Mouse (Mus musculus) layer of hippocampus, adult 18-20 months (tissue): ENCODE measurements at regions not wholly inside any gene's neighbourhood (a gene's known extent, or its start where the extent isn't known, plus 50 kb on each side); places are given as distances from the start of the nearest gene placed in this dataset.
"Not testable (repeated sequence)": the region's sequence is repeated elsewhere in the genome, so short reads cannot be mapped to it uniquely, and the experiment has no call there.

Source experiments
- DNase-seq, 2 experiments: peaks; one replicate each; pipeline ENCODE4 v3.0.0; 2022; ENCODE audit warnings: low spot score in 2 of 2

GRCm38 (mm10) chr12:5764445-5765170, 389.1 kb upstream of the Klhl29 start:
- DNase-seq: no peak

GRCm38 (mm10) chr12:5764026-5764425, 388.5 kb upstream of the Klhl29 start:
- no peak for DNase-seq

DNA sequence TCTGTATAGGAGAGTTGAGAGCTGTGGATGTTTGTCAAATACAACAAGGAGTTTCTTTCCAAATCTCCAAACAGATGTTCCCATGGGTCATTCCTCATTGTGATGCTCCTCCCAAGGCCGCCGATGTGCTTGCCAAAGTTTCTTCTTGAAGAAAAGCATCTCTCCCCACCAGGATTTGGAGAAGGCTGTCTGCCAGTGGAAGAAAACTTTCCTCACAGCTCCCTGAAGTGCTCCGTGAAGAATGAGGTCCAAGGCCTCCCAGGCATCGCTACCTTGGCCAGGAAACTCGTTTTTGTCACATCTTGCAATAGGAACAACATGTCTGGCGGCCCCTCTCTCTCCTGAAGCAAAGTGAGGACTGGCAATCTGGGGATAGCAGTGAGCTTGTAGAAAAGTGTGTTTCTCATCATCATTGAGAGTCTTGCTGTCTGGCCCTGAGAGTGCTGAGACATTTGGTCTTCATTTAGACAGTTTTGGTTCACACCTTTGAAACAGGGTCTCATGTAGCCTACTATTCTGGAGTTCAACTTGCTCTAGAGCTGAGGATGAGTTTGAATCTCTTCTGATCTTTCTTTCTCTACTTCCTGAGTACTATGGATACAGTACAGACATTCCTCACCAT, 386.9 kb upstream of the Klhl29 start:
- DNase-seq: no peak

- DNase-seq: no peak
Observed at GRCm38 (mm10) chr12:5759485-5759884, 384.0 kb upstream of the Klhl29 start.

GRCm38 (mm10) chr12:5757766-5758165, 382.3 kb upstream of the Klhl29 start:
- no peak for DNase-seq

- DNase-seq: no peak
Observed at GRCm38 (mm10) chr12:5757361-5757760, 381.9 kb upstream of the Klhl29 start.

- peak in 1 of 2 experiments; percentile 32 for DNase-seq
Observed at GRCm38 (mm10) chr12:5753831-5754230, 378.3 kb upstream of the Klhl29 start.

- no peak for DNase-seq
Observed at GRCm38 (mm10) chr12:5744086-5744709, 368.7 kb upstream of the Klhl29 start.

GRCm38 (mm10) chr12:5736066-5736465, 360.6 kb upstream of the Klhl29 start:
- no peak for DNase-seq

DNA sequence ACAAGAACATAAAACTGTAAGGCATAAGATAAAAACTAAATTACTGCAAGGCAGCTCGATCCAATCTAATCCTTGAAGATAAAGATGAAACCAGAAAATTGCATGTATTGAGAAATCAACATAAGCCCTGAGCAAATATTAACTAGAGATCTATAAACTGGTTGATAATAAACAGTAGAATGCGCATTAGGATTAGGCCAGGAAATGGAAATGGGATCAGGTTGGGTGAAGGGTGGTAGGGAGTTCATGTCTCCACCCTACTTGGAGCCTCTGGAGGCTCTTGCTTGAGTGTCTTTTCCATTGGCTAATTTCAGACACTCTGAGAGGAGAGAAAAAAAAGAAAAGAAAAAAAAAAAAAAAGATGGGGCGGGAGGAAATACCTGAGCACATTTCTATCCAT, 359.4 kb upstream of the Klhl29 start:
- no peak for DNase-seq

DNA sequence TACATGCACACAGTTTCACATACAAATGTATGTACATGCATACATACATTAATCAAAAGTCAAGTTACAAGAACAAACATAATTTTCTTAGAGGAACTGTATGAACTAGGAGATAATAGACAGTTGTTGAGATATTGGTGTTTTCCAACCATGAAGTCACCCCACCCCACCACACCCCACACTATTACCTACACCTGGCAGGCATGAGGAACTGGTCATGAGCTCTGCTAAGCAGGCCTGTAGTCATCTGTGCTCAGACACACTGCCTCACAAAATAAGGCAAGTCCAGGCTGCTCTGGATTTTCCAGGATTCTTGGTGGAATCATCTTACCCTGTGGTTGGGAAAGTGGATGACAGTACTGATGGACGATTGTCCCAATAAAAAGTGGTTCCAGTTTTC, 347.6 kb upstream of the Klhl29 start:
- DNase-seq: no peak

DNA sequence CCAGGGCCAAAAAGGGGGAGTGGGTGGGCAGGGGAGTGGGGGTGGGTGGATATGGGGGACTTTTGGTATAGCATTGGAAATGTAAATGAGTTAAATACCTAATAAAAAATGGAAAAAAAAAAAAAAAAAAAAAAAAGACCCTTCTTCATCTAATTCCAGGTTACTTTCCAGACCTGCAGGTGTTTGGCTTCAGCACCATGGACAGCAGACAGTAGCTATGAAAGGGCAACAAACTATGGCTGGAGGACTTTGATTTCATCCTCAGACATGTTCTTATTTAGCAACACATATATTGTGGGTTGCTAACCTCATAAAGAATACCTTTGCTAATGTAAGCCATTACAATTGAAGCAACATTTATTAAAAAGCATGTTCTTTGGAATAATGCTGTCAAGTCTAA, 342.0 kb upstream of the Klhl29 start:
- not testable (repeated sequence) for DNase-seq

GRCm38 (mm10) chr12:5698778-5699454, 323.4 kb upstream of the Klhl29 start:
- DNase-seq: no peak

DNA sequence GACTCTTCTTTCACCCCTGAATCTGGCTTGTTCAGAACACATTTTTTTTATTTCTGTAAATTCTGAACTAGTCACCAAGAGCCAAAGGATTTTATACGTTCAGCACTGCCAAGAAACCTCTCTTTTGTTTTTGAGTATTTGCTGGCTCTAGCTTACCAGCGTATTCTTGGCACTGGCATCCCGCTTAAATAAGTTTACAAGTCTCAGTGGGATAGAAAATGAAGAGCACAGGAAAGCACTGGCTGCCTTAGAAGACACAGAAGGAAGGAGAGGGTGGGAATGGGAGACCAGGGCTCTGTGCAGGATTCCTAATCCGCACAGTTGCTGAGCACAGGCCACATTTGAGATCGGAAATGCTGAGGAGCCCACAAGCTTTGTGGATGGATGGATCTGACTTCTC, 306.7 kb upstream of the Klhl29 start:
- peak in 1 of 2 experiments; percentile 8 for DNase-seq

- peak in 1 of 2 experiments; percentile 7 for DNase-seq
Observed at GRCm38 (mm10) chr12:5678126-5678525, 302.6 kb upstream of the Klhl29 start.

DNA sequence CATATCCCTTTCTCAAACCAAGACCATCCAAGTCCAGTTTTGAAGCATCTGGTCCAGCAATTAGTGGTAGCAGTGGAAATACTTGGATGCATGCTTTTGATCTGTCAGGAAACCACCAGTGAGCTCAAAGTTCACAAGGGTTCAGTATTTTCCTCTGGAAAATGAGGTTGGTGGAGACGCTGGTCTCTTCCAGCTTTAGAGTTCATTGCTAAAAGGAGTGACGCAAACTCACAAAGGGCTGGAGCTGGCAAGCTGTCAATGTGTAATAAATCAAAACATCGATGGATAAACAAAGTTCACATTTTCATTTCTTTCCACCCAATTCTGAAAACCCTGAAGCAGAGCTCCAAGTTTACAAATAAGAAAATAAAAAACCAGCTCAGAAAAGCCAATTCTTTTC, 293.0 kb upstream of the Klhl29 start:
- DNase-seq: no peak

DNA sequence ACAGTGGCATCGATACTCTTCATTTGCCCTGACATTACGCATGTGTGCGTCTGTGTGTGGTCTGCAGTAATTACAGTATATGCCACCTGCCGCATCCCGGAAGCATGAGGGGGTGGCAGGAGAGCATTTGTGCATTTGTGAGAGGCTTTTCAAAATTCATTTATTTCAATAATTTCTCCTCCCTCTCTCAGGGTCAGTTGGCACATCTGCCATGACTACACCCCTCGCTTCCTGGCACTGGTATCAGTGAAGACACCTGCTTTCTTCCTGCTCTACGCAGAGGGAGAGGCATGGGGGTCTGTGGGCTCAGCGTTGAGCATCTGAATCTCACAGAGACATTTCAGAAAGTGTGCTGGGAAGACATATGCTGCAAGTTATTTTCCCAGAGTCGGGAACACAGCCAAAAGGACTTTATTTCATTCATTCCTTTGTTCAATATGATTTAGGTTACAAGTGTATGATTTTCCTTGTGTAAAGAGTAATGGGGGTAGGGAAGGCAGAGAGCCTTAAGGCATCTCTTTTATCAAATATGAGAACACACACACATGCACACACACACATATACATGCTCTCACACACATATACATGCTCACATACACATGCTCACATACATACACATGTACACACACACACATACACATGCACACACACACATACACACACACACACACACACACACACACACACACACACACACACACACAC, 262.2 kb upstream of the Klhl29 start:
- DNase-seq: peak; percentile 4 to 24

DNA sequence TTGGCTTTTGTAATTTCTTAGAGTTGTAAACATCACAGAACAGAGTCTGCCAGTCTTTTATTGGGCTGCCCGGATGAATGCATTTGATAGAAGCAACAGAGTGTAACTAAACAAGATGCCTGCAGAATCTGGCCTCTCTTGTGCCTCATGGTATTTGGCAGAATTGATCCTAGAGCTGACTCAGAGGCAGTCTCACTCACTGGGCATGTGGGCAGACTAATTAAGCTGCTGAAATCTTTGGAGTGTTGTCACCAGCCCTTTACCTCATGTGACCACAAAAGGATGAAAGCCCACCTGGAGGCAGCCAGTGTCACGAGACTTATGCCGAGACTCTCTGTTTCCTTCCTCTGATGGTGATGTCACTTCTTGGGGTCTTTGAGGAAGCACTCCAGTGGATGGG, 258.5 kb upstream of the Klhl29 start:
- peak in 1 of 2 experiments; percentile 9 for DNase-seq

DNA sequence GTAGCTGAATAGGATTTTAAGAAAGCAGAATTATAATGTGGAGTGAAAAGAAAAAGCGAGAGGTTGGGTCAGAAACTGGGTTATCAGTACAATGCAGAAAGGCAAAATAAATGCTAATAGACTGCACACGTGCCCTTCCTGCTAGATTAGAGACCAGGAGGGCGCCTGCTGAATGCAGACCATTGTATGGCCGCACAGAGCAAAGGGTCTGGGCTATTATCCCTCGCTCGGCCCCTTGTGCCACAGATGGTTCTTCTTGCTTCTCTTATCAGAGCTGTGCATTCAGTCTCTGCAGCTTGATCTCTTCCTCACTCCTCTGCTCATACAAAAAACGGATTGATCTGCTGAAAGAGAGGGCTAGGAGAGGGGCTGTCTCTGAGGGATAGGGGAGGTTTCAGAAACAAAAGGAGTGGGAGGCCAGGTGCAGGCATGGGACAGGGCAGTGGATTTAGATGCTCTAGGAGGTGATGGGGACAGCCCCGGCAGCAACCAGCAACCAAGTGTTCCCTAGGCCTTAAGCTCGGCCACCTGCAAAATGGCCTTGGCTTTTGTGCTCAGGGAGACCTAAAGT, 225.7 kb upstream of the Klhl29 start:
- DNase-seq: no peak

GRCm38 (mm10) chr12:5599426-5599825, 223.9 kb upstream of the Klhl29 start:
- no peak for DNase-seq

GRCm38 (mm10) chr12:5598961-5599360, 223.5 kb upstream of the Klhl29 start:
- DNase-seq: no peak
